Mouse (Mus musculus): ENCODE results near the gene Ccnjl. TPM values are rescaled to one million over a fixed set of nuclear protein-coding genes. Genes with fewer than 3 reads are reported as not detected.

The Ccnjl gene
- not detected in 2 replicates for polyA plus RNA-seq (2012)

DNA sequence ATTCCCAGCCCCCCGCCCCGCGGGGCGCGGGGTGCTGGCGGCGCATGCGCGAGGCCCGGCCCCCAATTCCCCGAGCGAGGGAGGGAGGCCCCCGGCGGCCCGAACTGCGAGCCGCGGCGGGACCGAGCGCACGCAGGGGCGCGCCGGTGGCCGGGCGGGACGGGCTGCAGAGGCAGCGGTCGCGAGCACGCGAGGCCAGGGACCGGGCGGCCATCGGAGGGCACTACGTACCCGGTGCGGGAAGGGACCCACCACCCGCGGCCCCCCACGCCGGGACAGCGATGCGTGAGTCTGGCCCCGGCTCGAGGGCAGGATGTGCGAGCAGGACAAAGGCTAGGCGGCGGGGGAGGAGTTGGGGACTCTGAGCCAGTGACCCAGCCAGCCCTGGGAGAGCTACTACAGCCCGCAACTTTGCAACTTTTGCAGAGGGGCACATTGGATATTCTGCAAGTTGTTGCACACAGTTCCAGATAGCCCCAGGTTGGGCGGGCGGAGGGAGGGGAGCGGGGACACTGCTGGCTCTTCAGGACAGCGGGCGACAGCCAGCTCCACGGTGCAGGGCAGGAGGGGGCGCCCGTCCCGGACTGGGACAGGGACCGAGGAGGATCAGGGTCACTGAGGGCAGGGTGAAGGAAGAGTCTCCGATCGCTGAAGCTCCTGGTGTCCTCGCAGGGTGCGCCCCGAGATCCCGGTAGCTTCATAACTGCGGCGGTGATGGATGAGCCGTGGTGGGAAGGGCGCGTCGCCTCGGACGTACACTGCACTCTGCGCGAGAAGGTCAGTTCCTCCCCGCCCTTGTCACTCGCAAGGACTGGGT is at the start of gene Ccnjl:
Gene Ccnjl (plus strand): TSS at position 102 of the 817 bp plus-strand sequence.
- Histone ChIP-seq H3K4me3 (replicated peaks) (peak within 1 kb of the TSS; percentile 55), H3K4me1 (ENCODE audit: control insufficient read depth) (peaks cover 5% of the 10 kb centered on the region; the same call in 1 of the 2 replicates), H3K9me3 (ENCODE audit: control insufficient read depth, low read length) (no peaks in the 10 kb centered on the region), H3K36me3 (ENCODE audit: control insufficient read depth) (no peaks in the 10 kb centered on the region), H3K27me3 (ENCODE audit: control insufficient read depth) (peaks cover 24% of the 10 kb centered on the region)
- TF ChIP-seq GATA1 (IDR thresholded peaks at IDR 0.05; ENCODE audit: low read length) (no peak), TAL1 (IDR thresholded peaks at IDR 0.05; ENCODE audit: low read length) (no peak)

DNA sequence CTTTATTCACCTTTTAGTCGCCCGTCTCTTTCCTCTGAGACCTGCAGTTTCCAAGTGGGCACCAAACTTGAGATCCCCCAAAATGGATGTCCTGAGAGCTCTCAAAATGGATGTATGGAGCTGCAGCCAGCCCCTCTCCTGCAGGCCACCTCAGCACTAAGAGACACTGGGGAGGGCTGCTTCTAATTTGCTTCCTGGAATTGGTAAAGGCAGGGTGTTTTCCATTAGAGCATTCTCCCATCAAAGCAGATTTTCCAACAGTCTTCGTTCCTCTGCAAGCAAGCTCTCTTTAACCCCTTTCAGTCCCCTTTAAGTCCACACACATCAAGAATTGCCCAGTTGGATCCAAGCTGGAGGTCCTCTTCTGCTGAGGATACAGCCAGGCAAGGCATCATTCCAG is 49.2 kb upstream of the Ccnjl start:
- H3K36me3 ChIP-seq (ENCODE audit: control insufficient read depth): no peaks in the 10 kb centered on the region
- no peaks in the 10 kb centered on the region for H3K27me3 ChIP-seq (ENCODE audit: control insufficient read depth)
- no peak for TF ChIP-seq TAL1 (IDR thresholded peaks at IDR 0.05; ENCODE audit: low read length)
- no peak for TF ChIP-seq GATA1 (IDR thresholded peaks at IDR 0.05; ENCODE audit: low read length)
- no peak overlapping the region for H3K4me3 ChIP-seq (replicated peaks)
- H3K4me1 ChIP-seq (ENCODE audit: control insufficient read depth): no peaks in the 10 kb centered on the region; the same call in 1 of the 2 replicates
- H3K9me3 ChIP-seq (ENCODE audit: control insufficient read depth, low read length): no peaks in the 10 kb centered on the region

DNA sequence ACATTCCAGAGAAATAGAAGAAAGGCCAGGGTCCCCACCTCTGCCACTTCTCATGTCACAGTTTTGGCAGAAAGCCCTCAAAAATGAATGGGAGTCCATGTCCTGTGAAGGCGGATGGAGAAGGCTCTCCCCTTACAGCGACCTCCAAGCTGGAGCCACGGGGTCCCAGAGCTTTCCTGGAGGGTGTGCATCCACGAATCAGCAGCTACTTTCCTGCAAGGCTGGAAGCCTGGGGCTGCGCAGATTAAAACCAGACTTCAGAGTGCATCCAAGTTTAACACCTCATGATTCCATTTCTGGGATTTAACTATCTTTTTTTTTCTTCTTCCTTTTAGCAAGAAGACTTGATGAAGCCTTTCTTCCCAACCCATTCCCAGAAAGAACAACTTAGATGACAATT is 48.0 kb upstream of the Ccnjl start:
- Histone ChIP-seq H3K4me3 (replicated peaks) (no peak overlapping the region), H3K36me3 (ENCODE audit: control insufficient read depth) (no peaks in the 10 kb centered on the region), H3K9me3 (ENCODE audit: control insufficient read depth, low read length) (no peaks in the 10 kb centered on the region), H3K27me3 (ENCODE audit: control insufficient read depth) (no peaks in the 10 kb centered on the region), H3K4me1 (ENCODE audit: control insufficient read depth) (no peaks in the 10 kb centered on the region)
- TF ChIP-seq TAL1 (IDR thresholded peaks at IDR 0.05; ENCODE audit: low read length): no peak
- no peak for TF ChIP-seq GATA1 (IDR thresholded peaks at IDR 0.05; ENCODE audit: low read length)

DNA sequence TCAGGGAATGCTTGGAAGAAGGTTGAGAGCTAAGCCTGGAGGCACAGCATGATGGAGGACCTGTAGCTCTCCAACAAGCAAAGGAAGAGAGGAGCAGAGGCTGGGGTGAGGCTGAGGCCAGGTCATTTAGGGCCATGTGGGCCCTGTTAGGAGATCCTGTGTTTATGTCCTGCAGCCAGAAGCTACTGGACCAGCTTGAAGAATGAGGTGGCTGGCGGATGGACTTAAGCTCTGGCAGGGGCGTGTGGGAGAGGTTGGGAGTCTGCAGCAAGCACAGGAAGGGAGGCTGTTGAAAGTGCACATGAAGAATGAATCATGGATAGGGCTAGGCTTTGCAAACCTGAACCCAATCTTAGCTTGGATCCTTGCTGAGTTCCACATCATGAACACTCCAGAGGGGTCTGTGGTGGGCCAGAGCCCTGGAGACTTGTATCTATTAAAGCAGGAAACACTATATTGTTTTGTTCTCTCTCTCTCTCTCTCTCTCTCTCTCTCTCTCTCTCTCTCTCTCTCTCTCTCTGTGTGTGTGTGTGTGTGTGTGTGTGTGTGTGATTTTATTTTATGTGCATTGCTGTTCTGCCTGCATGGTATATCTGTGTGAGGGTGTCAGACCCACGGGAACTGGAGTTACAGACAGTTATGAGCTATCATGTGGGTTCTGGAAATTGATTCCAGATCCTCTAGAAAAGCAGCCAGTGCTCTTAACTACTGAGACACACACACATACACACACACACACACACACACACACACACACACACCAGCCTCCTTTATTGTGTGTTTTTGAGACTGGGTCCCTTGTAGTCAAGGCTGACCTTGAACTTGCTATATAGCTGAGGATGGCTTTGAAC is 46.7 kb upstream of the Ccnjl start:
- Histone ChIP-seq H3K27me3 (ENCODE audit: control insufficient read depth) (no peaks in the 10 kb centered on the region), H3K9me3 (ENCODE audit: control insufficient read depth, low read length) (no peaks in the 10 kb centered on the region), H3K4me1 (ENCODE audit: control insufficient read depth) (no peaks in the 10 kb centered on the region), H3K4me3 (replicated peaks) (no peak overlapping the region), H3K36me3 (ENCODE audit: control insufficient read depth) (no peaks in the 10 kb centered on the region)
- TF ChIP-seq GATA1 (IDR thresholded peaks at IDR 0.05; ENCODE audit: low read length) (no peak), TAL1 (IDR thresholded peaks at IDR 0.05; ENCODE audit: low read length) (no peak)

DNA sequence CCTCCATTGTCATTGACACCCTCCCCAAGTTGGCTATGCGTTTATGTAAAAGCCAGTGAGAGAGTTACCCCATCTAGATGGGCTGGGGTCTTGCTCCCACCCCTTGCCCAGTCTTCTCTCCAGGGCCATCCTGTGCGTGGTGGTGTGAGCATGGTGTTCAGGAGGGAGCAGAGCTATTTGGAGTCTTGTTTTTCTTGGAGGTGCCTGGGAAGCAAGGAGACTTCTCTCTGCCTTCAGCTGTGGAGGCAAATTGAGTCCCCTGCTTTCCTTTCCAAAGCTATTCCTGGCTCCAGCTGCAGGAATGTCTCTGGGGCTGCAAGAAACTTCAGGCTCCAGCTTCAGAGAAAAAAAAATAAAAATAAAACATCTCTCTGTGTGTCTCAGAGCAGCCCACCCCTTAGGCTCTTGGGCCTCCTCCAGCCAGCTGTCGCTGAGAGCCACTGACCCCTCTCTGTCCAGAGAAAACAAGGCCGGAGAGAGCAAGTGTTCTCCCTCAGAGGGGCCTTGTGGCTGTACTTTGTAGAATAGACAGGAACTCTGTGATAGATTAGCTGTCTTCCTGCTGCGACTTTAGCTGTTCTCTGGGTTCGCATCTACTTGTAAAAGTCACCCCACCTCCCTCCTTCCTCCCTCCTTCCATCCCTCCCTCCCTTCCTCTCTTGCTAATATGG is 45.3 kb upstream of the Ccnjl start:
- Histone ChIP-seq H3K4me3 (replicated peaks) (no peak overlapping the region), H3K9me3 (ENCODE audit: control insufficient read depth, low read length) (no peaks in the 10 kb centered on the region), H3K27me3 (ENCODE audit: control insufficient read depth) (no peaks in the 10 kb centered on the region), H3K4me1 (ENCODE audit: control insufficient read depth) (no peaks in the 10 kb centered on the region), H3K36me3 (ENCODE audit: control insufficient read depth) (no peaks in the 10 kb centered on the region)
- no peak for TF ChIP-seq GATA1 (IDR thresholded peaks at IDR 0.05; ENCODE audit: low read length)
- no peak for TF ChIP-seq TAL1 (IDR thresholded peaks at IDR 0.05; ENCODE audit: low read length)

DNA sequence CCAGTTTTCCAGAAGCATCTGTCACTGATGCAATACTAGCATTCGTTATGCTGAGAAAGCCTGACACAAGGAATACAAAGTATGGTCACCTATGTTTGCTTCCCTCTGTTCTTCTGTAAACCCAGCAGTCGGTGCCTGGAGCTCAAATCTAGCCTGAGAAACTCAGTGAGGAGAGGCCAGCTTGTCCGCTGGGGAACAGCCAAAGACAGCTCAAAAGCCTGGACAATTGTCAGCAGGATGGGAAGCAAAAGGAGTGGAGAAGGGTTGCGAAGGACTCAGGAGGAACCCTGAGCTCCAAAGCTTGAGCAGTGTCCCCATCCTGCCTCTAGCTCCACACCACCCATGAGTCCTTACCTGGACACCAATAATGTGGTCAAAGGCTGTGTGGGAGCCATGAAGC is 44.5 kb upstream of the Ccnjl start:
- H3K4me3 ChIP-seq (replicated peaks): no peak overlapping the region
- TF ChIP-seq TAL1 (IDR thresholded peaks at IDR 0.05; ENCODE audit: low read length) (no peak), GATA1 (IDR thresholded peaks at IDR 0.05; ENCODE audit: low read length) (no peak)
- no peaks in the 10 kb centered on the region for H3K4me1 ChIP-seq (ENCODE audit: control insufficient read depth)
- no peaks in the 10 kb centered on the region for H3K27me3 ChIP-seq (ENCODE audit: control insufficient read depth)
- H3K9me3 ChIP-seq (ENCODE audit: control insufficient read depth, low read length): no peaks in the 10 kb centered on the region
- H3K36me3 ChIP-seq (ENCODE audit: control insufficient read depth): no peaks in the 10 kb centered on the region

DNA sequence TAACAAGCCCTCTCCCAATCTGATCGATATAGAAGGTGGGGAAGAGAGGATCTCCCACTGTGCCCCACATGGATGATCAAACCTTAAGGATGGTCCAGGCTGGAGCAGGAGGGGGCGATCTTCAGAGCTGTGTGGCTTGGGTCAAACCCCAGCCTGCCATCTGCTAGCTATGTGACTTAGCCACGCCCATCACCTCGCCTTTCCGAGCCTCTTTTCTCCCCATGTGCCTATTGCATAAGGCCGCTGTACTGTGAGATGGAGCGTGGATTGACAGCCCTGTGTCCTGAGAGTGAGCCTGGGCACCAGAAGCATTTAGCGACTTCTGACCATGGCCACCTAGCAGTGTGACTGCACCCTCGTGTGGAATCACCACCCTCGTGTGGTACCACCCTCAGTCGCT is 43.9 kb upstream of the Ccnjl start:
- Histone ChIP-seq H3K27me3 (ENCODE audit: control insufficient read depth) (no peaks in the 10 kb centered on the region), H3K4me3 (replicated peaks) (no peak overlapping the region), H3K4me1 (ENCODE audit: control insufficient read depth) (no peaks in the 10 kb centered on the region), H3K9me3 (ENCODE audit: control insufficient read depth, low read length) (no peaks in the 10 kb centered on the region), H3K36me3 (ENCODE audit: control insufficient read depth) (no peaks in the 10 kb centered on the region)
- TF ChIP-seq TAL1 (IDR thresholded peaks at IDR 0.05; ENCODE audit: low read length) (no peak), GATA1 (IDR thresholded peaks at IDR 0.05; ENCODE audit: low read length) (no peak)

DNA sequence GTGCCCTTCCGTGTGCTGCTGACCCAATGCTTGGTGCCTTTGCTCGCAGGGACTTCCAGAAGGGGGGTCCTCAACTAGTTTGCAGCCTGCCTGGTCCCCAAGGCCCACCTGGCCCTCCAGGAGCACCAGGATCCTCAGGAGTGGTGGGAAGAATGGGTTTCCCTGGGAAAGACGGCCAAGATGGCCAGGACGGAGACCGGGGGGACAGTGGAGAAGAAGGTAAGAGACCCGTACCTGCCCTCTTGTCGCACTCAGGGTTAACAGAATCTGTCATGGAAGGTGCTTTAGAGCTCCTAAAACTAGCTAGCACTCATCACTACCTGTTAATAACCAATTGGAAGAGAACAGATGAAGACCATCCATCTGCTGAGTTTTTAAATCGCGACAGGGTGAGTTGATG is 42.7 kb upstream of the Ccnjl start:
- Histone ChIP-seq H3K4me3 (replicated peaks) (no peak overlapping the region), H3K9me3 (ENCODE audit: control insufficient read depth, low read length) (no peaks in the 10 kb centered on the region), H3K36me3 (ENCODE audit: control insufficient read depth) (no peaks in the 10 kb centered on the region), H3K4me1 (ENCODE audit: control insufficient read depth) (no peaks in the 10 kb centered on the region), H3K27me3 (ENCODE audit: control insufficient read depth) (no peaks in the 10 kb centered on the region)
- no peak for TF ChIP-seq GATA1 (IDR thresholded peaks at IDR 0.05; ENCODE audit: low read length)
- TF ChIP-seq TAL1 (IDR thresholded peaks at IDR 0.05; ENCODE audit: low read length): no peak

DNA sequence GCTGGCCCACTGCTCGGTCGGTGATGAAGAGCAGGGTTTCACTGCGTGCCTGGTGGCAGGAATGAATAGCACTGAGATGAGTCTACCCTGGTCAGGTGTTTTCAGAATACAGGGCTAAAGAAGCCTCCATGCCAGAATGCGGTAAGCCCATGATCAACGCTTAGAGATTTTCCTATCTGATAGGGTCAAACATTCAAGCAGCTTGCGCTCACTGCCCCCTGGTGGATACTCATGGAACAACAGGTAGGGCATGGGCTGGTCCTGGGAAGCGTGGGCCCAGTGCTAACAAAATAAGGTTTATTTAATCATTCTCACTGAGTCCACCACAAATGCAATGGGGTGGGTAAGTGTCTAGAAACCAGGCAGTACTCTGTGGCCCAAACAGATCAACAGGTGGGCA is 35.9 kb upstream of the Ccnjl start:
- Histone ChIP-seq H3K9me3 (ENCODE audit: control insufficient read depth, low read length) (no peaks in the 10 kb centered on the region), H3K4me3 (replicated peaks) (no peak overlapping the region), H3K36me3 (ENCODE audit: control insufficient read depth) (no peaks in the 10 kb centered on the region), H3K27me3 (ENCODE audit: control insufficient read depth) (no peaks in the 10 kb centered on the region), H3K4me1 (ENCODE audit: control insufficient read depth) (no peaks in the 10 kb centered on the region)
- peak; percentile 87 for TF ChIP-seq GATA1 (IDR thresholded peaks at IDR 0.05; ENCODE audit: low read length)
- TF ChIP-seq TAL1 (IDR thresholded peaks at IDR 0.05; ENCODE audit: low read length): no peak
